23 mouse cellular contexts compared by ENCODE assay signal in genomic region chr19:18329421-18329820, GRCm38 (mm10).
DNase-seq lines count a peak whose midpoint lies in the region; TF ChIP-seq lines count a peak whose summit lies in the region.
"Had no signal": no experiment of that assay in that cellular context is flagged by ENCODE, and none has a peak within 500 bp of the region (broad histone marks: within the 10 kb centered on the region; RNA-seq: fewer than 3 reads in every experiment).

No protein-coding gene starts in this region.

- no peak for TF ChIP-seq CTCF in cerebellum, adult 2 months (IDR thresholded peaks at IDR 0.05; ENCODE audit: borderline replicate concordance, insufficient read depth, low read depth, low read length)

- no peaks in the 10 kb centered on the region for H3K27me3 ChIP-seq in cerebellum, adult 2 months (ENCODE audit: control insufficient read depth, insufficient read depth, low read length)
- H3K27me3 ChIP-seq: CH12.LX; embryonic facial prominence, embryonic 12.5 days; embryonic facial prominence, embryonic 15.5 days; hindbrain, embryonic 13.5 days; intestine, embryonic 15.5 days had no signal

- WGBS in cerebellum, adult 2 months: 4% methylated on average over 2 of the region's 2 CpGs

- no peak for TF ChIP-seq POLR2A in cerebellum, adult 2 months (IDR thresholded peaks at IDR 0.05; ENCODE audit: borderline replicate concordance, insufficient read depth, low read length)

- DNase-seq in cerebellum, postnatal 10 days: peak; percentile 9 to 40
- DNase-seq in cerebellum, adult 2 months: no peak
- peak; percentile 27 for DNase-seq in testis, postnatal 14 days (ENCODE audit: low spot score)
- DNase-seq in testis, postnatal 10 days (ENCODE audit: low spot score): no peak
- peak; percentile 41 for DNase-seq in adrenal gland, postnatal 10 days
- DNase-seq in adrenal gland, postnatal 36 days: peak; percentile 57 to 64
- DNase-seq in spleen, postnatal 36 days (ENCODE audit: low spot score in 2 of 2): no peak
- no peak for DNase-seq in lung, postnatal 25 days (ENCODE audit: low spot score)
- DNase-seq: B cell, adult 2 months; cerebellum, adult 18-20 months; cerebellum, adult 9-11 months; forebrain, postnatal 0 days; gastrocnemius, adult 2 months; gastrocnemius, postnatal 14 days; heart, adult 11 months; heart, postnatal 36 days; kidney, adult 11 months had no signal

- no peak overlapping the region for H3K4me3 ChIP-seq in cerebellum, adult 2 months (replicated peaks; ENCODE audit: insufficient read depth, low read depth, low read length)
- H3K4me3 ChIP-seq: embryonic facial prominence, embryonic 12.5 days; embryonic facial prominence, embryonic 15.5 days; gastrocnemius, adult 2 months; hindbrain, embryonic 10.5 days; hindbrain, embryonic 13.5 days; intestine, embryonic 15.5 days had no signal

- H3K27ac ChIP-seq in cerebellum, adult 2 months (ENCODE audit: insufficient read depth, low read length): no peak overlapping the region
- H3K27ac ChIP-seq: embryonic facial prominence, embryonic 12.5 days; embryonic facial prominence, embryonic 15.5 days; gastrocnemius, adult 2 months; hindbrain, embryonic 10.5 days; hindbrain, embryonic 13.5 days; intestine, embryonic 15.5 days had no signal

- H3K4me1 ChIP-seq in cerebellum, adult 2 months (ENCODE audit: control insufficient read depth, insufficient read depth, low read length): no peaks in the 10 kb centered on the region
- H3K4me1 ChIP-seq: embryonic facial prominence, embryonic 12.5 days; hindbrain, embryonic 13.5 days; intestine, embryonic 15.5 days had no signal

Comparison
In these comparisons a context has a peak if more than half of its experiments do, and no peak if none do; other contexts are left out.
1. DNase-seq: peak in cerebellum, postnatal 10 days (2 of 2), testis, postnatal 14 days (single experiment), adrenal gland, postnatal 10 days (single experiment) and adrenal gland, postnatal 36 days (2 of 2); none in cerebellum, adult 2 months (0 of 2), testis, postnatal 10 days (single experiment), spleen, postnatal 36 days (0 of 2) and lung, postnatal 25 days (single experiment).